Mouse (Mus musculus) T-helper 17 cell (primary cell): ENCODE data around the gene Hps6.

ENCODE experiments used
- in situ Hi-C, 2 experiments: fragments of 300-600 bp; cut with MboI, MseI; formaldehyde crosslinking; loops; 1 replicate in 1 of 2; 2 replicates in 1 of 2; pipeline ENCODE4 v1.15.1; 2025; ENCODE audit warnings: high pct_unique_total_duplicates in 2 of 2

The Hps6 gene

GRCm38 (mm10) chr19:46003371-46004226 lies at the start of gene Hps6:
Hps6 (plus strand) TSS chr19:46003508.
- in situ Hi-C loops, result loop anchor here in 1 of 2 experiments (25.0 kb wide), 1 partner anchor 191 kb away; the partner anchor contains the start of gene Kcnip2

DNA sequence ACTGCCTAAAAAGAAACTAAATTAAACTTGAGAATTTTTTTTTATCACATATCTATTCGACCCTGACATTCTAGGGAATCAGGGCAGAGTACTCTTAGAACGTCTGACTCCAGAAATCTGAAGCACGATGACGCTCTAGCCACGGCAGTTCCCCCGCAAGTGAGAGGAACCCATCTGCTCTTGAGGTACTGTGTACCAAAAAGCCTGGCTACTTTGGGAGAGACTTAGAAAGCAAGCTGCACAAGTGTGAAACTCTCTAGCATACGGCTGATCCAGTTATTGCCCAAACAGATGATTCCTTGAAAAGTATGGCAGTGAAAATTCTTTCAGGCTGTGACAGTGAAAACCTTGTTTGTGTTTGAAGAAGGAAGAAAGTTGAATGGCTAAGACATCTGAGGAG lies 46.6 kb upstream of the Hps6 start:
- in situ Hi-C loops, result loop anchor here in 1 of 2 experiments (5.0 kb wide), 1 partner anchor 61 kb away; no protein-coding TSS in a partner anchor

- in situ Hi-C loops, result no loop called here
Observed at GRCm38 (mm10) chr19:45960770-45961169, 42.5 kb upstream of the Hps6 start.

DNA sequence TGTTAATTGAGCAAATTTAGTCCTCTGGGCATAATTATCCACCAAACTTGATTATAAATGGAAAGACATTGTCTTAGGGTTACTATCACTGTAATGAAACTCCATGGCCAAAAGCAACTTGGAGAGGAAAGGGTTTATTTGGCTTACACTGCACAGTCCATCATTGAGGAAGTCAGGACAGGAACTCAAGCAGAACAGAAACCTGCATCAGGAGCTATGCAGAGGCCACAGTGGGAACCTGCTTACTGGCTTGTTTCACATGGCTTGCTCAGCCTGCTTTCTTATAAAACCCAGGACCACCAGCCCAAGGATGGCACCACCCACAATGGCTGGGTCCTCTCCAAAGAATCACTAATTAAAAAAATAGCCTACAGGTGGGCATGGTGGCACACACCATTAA lies 18.9 kb upstream of the Hps6 start:
- in situ Hi-C loops, result loop anchor here in 1 of 2 experiments (10.0 kb wide), 1 partner anchor 60 kb away; the partner anchor contains the start of genes Ldb1 and Pprc1

DNA sequence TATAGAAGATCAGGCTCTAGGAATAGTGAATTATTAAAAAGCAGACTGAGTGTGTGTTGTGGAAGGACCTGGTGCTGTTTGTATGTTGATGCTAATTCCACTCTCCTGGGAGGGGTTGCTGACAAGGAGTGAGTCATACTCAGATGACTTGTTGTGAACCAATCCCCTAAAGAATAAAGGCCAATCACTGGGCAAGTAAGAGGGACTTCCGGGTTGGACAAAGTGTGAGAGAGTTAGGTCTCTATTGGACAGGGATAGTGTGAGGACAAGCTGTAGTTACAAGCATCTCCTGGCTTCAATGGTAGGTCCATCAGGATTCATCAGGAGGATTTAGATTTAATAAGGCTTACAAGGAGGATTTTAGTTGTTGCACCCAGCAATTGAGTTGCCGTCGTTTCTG lies 15.1 kb upstream of the Hps6 start:
- in situ Hi-C loops, result loop anchor here in 1 of 2 experiments (5.0 to 10.0 kb wide), 2 partner anchors 34 to 57 kb away; partner anchors contain the start of genes Ldb1 and Pprc1

- in situ Hi-C loops, result loop anchor here in 1 of 2 experiments (10.0 kb wide), 1 partner anchor 1154 kb away; the partner anchor contains the start of gene Calhm1
Observed at GRCm38 (mm10) chr19:45991171-45991570, 12.1 kb upstream of the Hps6 start.

DNA sequence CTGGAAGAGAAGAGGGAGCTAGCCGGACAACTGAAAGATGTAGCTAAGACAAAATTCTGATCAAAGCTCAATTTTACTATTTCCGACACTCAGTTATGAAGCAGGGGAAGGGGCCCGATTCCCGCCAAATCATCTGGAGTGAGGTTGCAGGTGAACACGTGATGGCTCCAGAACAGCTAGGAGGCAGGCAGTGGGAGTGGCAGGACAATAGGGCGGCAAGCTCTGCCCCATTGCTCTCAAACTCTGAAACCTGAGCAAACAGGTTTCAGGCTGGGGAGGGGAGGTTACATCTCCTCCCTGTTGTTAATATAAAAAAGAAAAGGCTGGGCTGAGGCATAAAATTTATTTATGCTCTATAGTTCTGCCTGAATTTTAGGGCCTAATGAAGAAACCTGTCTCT lies 9.9 kb upstream of the Hps6 start:
- in situ Hi-C loops, result loop anchor here in 1 of 2 experiments (10.0 kb wide), 1 partner anchor 1151 kb away; the partner anchor contains the start of gene Calhm1

DNA sequence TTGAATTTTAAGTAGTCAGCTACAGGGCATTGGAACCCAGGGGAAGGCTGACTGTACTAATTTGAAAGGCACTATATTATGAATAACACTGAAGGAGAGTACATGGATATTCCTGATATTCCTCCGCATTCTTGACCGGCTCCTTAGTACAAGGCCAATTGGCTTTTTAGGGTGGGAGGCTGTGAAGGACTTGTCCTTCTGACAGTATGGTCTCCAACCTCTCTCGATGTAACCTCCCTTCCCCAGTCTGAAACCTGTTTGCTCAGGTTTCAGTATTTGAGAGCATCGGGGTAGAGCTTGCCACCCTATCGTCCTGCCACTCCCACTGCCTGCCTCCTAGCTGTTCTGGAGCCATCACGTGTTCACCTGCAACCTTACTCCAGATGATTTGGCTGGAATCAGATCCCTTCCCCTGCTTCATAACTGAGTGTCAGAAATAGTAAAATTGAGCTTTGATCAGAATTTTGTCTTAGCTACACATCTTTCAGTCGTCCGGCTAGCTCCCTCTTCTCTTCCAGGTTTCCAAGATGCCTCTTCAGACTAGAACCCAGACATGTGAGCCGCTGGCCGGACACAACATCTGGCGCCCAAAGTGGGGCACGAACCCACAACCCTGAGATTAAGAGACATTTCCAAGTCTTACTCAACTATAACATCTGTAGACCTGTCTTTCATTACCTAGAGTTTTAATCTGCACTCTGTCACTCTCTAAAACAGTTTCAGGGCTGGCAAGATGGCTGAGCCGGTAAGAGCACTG lies 9.1 kb upstream of the Hps6 start:
- in situ Hi-C loops, result loop anchor here in 1 of 2 experiments (10.0 kb wide), 1 partner anchor 1151 kb away; the partner anchor contains the start of gene Calhm1

DNA sequence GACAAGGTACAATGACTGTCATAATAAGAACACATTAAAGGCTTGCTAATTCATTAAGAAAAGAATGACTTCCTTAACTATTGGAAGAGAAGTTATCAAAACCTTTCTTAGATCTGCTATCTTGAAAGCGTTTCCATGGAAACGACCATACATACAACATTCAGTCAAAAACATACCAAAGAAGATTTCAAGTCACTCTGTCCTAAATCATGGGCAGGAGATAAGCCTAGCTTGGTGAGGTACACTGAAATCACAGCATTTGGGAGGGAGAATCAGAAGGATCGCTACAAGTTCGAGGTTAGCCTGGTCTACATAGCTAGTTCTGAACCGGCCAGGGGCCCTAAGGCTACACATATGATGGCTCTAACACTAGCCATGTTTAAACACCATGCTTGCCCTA lies 5.9 kb upstream of the Hps6 start:
- in situ Hi-C loops, result loop anchor here in 1 of 2 experiments (5.0 to 10.0 kb wide), 2 partner anchors 45 to 1147 kb away; partner anchors contain the start of genes Calhm1 and Pprc1

GRCm38 (mm10) chr19:45997785-45998693 lies 5.3 kb upstream of the Hps6 start, which contains the start of gene Armh3:
Armh3 (minus strand) TSS chr19:45998488.
- in situ Hi-C loops, result loop anchor here in 1 of 2 experiments (5.0 to 10.0 kb wide), 2 partner anchors 44 to 1147 kb away; partner anchors contain the start of genes Calhm1 and Pprc1

DNA sequence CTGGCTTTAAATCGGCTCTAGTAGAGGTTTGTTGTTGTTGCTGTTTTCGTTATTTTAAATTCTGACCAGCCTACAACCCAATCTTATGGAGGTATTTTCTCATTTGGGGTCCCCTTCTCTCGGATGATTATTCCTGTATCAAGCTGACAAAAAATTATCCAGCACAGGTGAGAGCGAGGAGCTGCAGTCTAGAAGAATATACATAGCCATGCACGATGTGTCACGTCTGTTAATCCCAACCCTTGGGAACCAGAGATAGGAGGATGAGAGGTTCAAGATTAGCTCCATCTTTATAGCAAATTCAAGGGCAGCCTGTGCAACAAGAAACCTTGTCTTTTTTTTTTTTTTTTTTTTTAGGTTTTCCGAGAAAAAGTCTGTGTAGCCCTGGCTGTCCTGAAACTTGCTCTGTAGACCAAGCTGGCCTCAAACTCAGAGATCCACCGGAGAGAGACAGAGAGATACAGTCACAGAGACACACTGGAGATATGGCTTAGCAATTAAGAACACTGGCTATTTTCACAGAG lies 4.6 kb upstream of the Hps6 start:
- in situ Hi-C loops, result loop anchor here in 1 of 2 experiments (5.0 to 10.0 kb wide), 2 partner anchors 44 to 1146 kb away; partner anchors contain the start of genes Calhm1 and Pprc1

DNA sequence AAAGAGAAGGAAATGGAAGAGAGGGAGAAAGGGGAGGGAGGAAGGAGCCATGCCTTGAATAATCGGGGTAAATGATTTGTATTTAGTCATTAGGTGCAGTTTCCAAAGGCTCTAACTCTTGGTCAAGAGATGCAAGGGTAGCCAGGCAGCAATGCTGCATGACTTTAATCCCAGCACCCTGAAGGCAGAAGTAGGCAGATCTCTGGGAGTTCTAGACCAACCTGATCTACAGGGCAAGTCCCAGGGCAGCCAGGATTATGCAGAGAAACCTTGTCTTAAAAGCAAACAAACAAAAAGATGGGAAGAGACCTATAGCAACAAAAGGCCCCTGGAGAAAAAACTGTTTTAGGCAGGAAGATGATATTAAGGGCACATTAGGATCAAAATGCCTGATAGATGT lies 3.9 kb upstream of the Hps6 start:
- in situ Hi-C loops, result loop anchor here in 1 of 2 experiments (5.0 to 10.0 kb wide), 2 partner anchors 43 to 1145 kb away; partner anchors contain the start of genes Calhm1 and Pprc1

GRCm38 (mm10) chr19:46002279-46002678 lies 1.0 kb upstream of the Hps6 start:
- in situ Hi-C loops, result loop anchor here in 1 of 2 experiments (25.0 kb wide), 1 partner anchor 190 kb away; the partner anchor contains the start of gene Kcnip2

GRCm38 (mm10) chr19:46004814-46005466 lies 1.6 kb downstream of the Hps6 start:
- in situ Hi-C loops, result loop anchor here in 1 of 2 experiments (25.0 kb wide), 1 partner anchor 193 kb away; the partner anchor contains the start of gene Kcnip2

DNA sequence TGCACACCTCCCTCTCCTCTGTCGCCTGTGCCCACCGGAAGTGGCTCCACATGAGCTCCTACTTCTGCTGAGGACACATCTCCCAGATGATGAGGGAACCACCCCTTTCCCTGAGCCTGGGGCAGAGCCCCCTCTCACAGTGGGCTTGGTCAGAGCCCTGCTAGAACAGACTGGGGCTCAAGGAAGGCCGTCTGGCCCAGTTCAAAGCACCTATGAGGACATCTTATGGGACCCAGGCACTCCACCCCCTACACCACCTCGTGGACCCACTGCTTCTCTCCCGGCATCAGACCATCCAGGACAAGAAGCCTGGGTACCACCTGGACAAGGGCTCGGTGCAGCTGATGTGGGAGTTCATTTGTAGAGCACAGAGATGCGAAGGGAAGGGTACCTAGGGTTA lies 2.4 kb downstream of the Hps6 start:
- in situ Hi-C loops, result loop anchor here in 1 of 2 experiments (25.0 kb wide), 1 partner anchor 193 kb away; the partner anchor contains the start of gene Kcnip2

DNA sequence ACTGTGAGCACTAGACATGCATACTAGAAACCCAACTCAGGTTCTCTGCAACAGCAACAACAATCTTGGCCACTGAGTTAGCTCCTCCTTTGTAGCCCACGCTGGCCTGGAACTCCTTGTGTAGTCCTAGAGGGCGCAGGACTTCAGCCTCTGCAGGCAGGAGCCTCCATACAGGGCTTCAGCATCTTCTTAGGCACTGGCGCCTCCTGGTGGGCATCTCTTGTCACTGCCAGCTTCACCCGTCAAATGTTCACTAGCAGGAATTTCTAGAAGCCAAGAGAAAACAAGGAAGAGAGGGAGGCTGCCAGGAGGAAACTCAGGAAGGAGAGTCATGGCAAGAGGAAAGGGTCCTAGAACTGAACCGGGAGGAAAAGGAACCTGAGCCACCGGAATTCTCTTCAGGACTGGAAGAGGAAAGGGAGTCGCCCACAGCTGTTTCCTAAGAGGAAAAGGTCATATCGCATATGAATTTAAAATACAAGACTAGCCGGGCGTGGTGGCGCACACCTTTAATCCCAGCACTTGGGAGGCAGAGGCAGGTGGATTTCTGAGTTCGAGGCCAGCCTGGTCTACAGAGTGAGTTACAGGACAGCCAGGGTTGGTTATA lies 11.4 kb downstream of the Hps6 start:
- in situ Hi-C loops, result loop anchor here (5.0 to 25.0 kb wide), 3 partner anchors 57 to 202 kb away; partner anchors contain the start of gene Kcnip2 (in 1 of the 2)

GRCm38 (mm10) chr19:46016023-46016422 lies 12.7 kb downstream of the Hps6 start:
- in situ Hi-C loops, result loop anchor here (5.0 to 25.0 kb wide), 3 partner anchors 59 to 204 kb away; partner anchors contain the start of gene Kcnip2 (in 1 of the 2)

GRCm38 (mm10) chr19:46024959-46025358 lies 21.7 kb downstream of the Hps6 start:
- in situ Hi-C loops, result loop anchor here in 1 of 2 experiments (5.0 to 25.0 kb wide), 3 partner anchors 38 to 1763 kb away; partner anchors contain the start of gene Kcnip2
